In genomic region chr9:80332153-80332552, GRCm38 (mm10) we compare ENCODE assay signal across 8 mouse cellular contexts.
A peak's percentile ranks its signal among the peaks of the same experiment; 100 is the strongest.
DNase-seq lines count a peak whose midpoint lies in the region; ATAC-seq and TF ChIP-seq lines count a peak whose summit lies in the region.

No protein-coding gene starts in this region.

- no peaks in the 10 kb centered on the region for H3K27me3 ChIP-seq in spleen, adult 2 months (ENCODE audit: control insufficient read depth, insufficient read depth, low read length)
- peaks cover 5% of the 10 kb centered on the region; the same call in 1 of the 2 replicates for H3K27me3 ChIP-seq in limb, embryonic 12.5 days
- H3K27me3 ChIP-seq in midbrain, embryonic 16.5 days (ENCODE audit: control insufficient read depth, insufficient read depth, low read depth, low read length), result no peaks in the 10 kb centered on the region

- peak; percentile 94 for ATAC-seq in common myeloid progenitor, adult 5-6 weeks (replicated peaks; ENCODE audit: low read depth, poor library complexity, severe bottlenecking)
- peak; percentile 66 for ATAC-seq in limb, embryonic 12.5 days (ENCODE audit: insufficient number of reproducible peaks, insufficient read depth, low FRiP score, low TSS enrichment, low read depth)
- peak; percentile 77 for ATAC-seq in midbrain, embryonic 16.5 days

- H3K4me3 ChIP-seq in spleen, adult 2 months (ENCODE audit: extremely low read depth, insufficient read depth, insufficient read length), result peak overlapping the region; percentile 49
- H3K4me3 ChIP-seq in limb, embryonic 12.5 days (replicated peaks), result no peak overlapping the region
- H3K4me3 ChIP-seq in midbrain, embryonic 16.5 days (ENCODE audit: low read depth, low read length), result peak overlapping the region; percentile 26; the same call in 1 of the 2 replicates

- H3K4me1 ChIP-seq in spleen, adult 2 months (ENCODE audit: control insufficient read depth, insufficient read depth, insufficient read length), result 0 out of 2 replicates have a peak, but pooled peaks cover 2% of the 10 kb centered on the region
- H3K4me1 ChIP-seq in limb, embryonic 12.5 days (replicated peaks), result peaks cover 7% of the 10 kb centered on the region; the same call in 1 of the 2 replicates
- peaks cover 6% of the 10 kb centered on the region; the same call in 1 of the 2 replicates for H3K4me1 ChIP-seq in midbrain, embryonic 16.5 days (ENCODE audit: control insufficient read depth, insufficient read depth, low read length)

- no peaks in the 10 kb centered on the region for H3K9me3 ChIP-seq in limb, embryonic 12.5 days
- H3K9me3 ChIP-seq in midbrain, embryonic 16.5 days (replicated peaks; ENCODE audit: control insufficient read depth, low read length, poor library complexity, severe bottlenecking), result no peaks in the 10 kb centered on the region

- TF ChIP-seq CTCF in spleen, adult 2 months (IDR thresholded peaks at IDR 0.05; ENCODE audit: extremely low read depth, insufficient read depth, insufficient read length, insufficient replicate concordance), result peak; percentile 1; the same call in 1 of the 2 replicates

- H3K27ac ChIP-seq in spleen, adult 2 months (ENCODE audit: insufficient read depth, low read length), result no peak overlapping the region
- H3K27ac ChIP-seq in limb, embryonic 12.5 days, result no peak overlapping the region
- H3K27ac ChIP-seq in midbrain, embryonic 16.5 days (ENCODE audit: low read length), result no peak overlapping the region

- H3K36me3 ChIP-seq in spleen, adult 2 months (ENCODE audit: control insufficient read depth, insufficient read depth, low read length), result no peaks in the 10 kb centered on the region
- no peaks in the 10 kb centered on the region for H3K36me3 ChIP-seq in limb, embryonic 12.5 days
- no peaks in the 10 kb centered on the region for H3K36me3 ChIP-seq in midbrain, embryonic 16.5 days (ENCODE audit: control insufficient read depth, insufficient read depth, low read length)

- H3K9ac ChIP-seq in limb, embryonic 12.5 days (replicated peaks), result no peak overlapping the region
- peak overlapping the region; percentile 50 for H3K9ac ChIP-seq in midbrain, embryonic 16.5 days (ENCODE audit: low read depth, low read length)

- peak in 1 of 2 experiments; percentile 8 for DNase-seq in spleen, adult 2 months (ENCODE audit: low read depth in 1 of 2, low spot score in 2 of 2)
- no peak for DNase-seq in spleen, postnatal 14 days (ENCODE audit: low spot score in 2 of 2)
- peak; percentile 6 for DNase-seq in heart, adult 8-10 months (ENCODE audit: low spot score)
- DNase-seq in kidney, adult 8-10 months, result peak; percentile 18 to 19
- peak; percentile 58 for DNase-seq in thymus, postnatal 0 days (ENCODE audit: low spot score)

- H3K4me2 ChIP-seq in limb, embryonic 12.5 days, result peak overlapping the region; percentile 52
- H3K4me2 ChIP-seq in midbrain, embryonic 16.5 days (ENCODE audit: low read length), result peak overlapping the region; percentile 63

- TF ChIP-seq POLR2A in spleen, adult 2 months (IDR thresholded peaks at IDR 0.05; ENCODE audit: low read depth, low read length), result no peak

- WGBS in spleen, adult 2 months, result 21% methylated on average over 14 of the region's 14 CpGs
- 24% methylated on average over 14 of the region's 14 CpGs for WGBS in limb, embryonic 12.5 days
- WGBS in midbrain, embryonic 16.5 days, result 17% methylated on average over 14 of the region's 14 CpGs

Comparison
In these comparisons a context has a peak if more than half of its experiments do, and no peak if none do; other contexts are left out.
1. DNase-seq: peak in heart, adult 8-10 months (single experiment), kidney, adult 8-10 months (2 of 2) and thymus, postnatal 0 days (single experiment); none in spleen, postnatal 14 days (0 of 2).
2. Peak in every context shown above with its lines, with median percentiles within 50 percentile points of each other: ATAC-seq.